Mouse (Mus musculus) C2C12 (cell line): ENCODE measurements around the gene Nsmce3. TPM values are rescaled to one million over a fixed set of nuclear protein-coding genes. Genes with fewer than 3 reads are reported as not detected.

Experiments used
- H3K27me3 ChIP-seq: one replicate; pipeline ENCODE4 v1.6.1; 2011; ENCODE audit not compliant: control insufficient read depth, insufficient read depth, insufficient read length
- H3K36me3 ChIP-seq: one replicate; pipeline ENCODE4 v1.6.1; 2011; ENCODE audit not compliant: control insufficient read depth, insufficient read depth
- H3K4me3 ChIP-seq: one replicate; pipeline ENCODE4 v1.5.1; 2011; ENCODE audit warnings: mild to moderate bottlenecking, control low read depth; ENCODE audit not compliant: poor library complexity, insufficient read depth, severe bottlenecking
- H3K79me2 ChIP-seq: one replicate; pipeline ENCODE4 v1.6.1; 2011; ENCODE audit not compliant: control insufficient read depth, insufficient read depth
- H3K79me3 ChIP-seq: one replicate; pipeline ENCODE4 v1.6.1; 2011; ENCODE audit warnings: low read depth, control low read depth
- H3ac ChIP-seq: one replicate; pipeline ENCODE3; 2011; ENCODE audit warnings: low read depth; ENCODE audit not compliant: control insufficient read depth, insufficient read length
- CEBPB ChIP-seq: IDR thresholded peaks from one replicate; pipeline ENCODE4 v1.6.1; 2011; ENCODE audit warnings: low read depth, mild to moderate bottlenecking, control low read depth, moderate library complexity
- CTCF ChIP-seq: IDR thresholded peaks from one replicate; pipeline ENCODE4 v1.5.1; 2011; ENCODE audit not compliant: control insufficient read depth, insufficient read depth, insufficient read length
- FOSL1 ChIP-seq: IDR thresholded peaks from one replicate; pipeline ENCODE4 v1.8.0; 2011; ENCODE audit warnings: mild to moderate bottlenecking, low read length; ENCODE audit not compliant: poor library complexity, insufficient read depth, severe bottlenecking
- MAX ChIP-seq: IDR thresholded peaks from one replicate; pipeline ENCODE4 v1.6.1; 2011; ENCODE audit warnings: mild to moderate bottlenecking, control low read depth
- MYOD1 ChIP-seq: IDR thresholded peaks from one replicate; pipeline ENCODE4 v1.6.1; 2011; ENCODE audit warnings: low read depth; ENCODE audit not compliant: control insufficient read depth, insufficient read length
- MYOG ChIP-seq: IDR thresholded peaks from one replicate; pipeline ENCODE4 v1.6.1; 2011; ENCODE audit not compliant: control insufficient read depth, insufficient read length; ENCODE audit errors: extremely low read depth
- USF1 ChIP-seq: IDR thresholded peaks from one replicate; pipeline ENCODE4 v1.6.1; 2011; ENCODE audit warnings: low read depth, mild to moderate bottlenecking, control low read depth, moderate library complexity
- polyA plus RNA-seq: library from polyadenylated mRNA; unstranded; fragments of >200 nt; fragmentation: generic; extraction: Trizol; gene quantifications from one replicate; pipeline ENCODE4 v1.2.1, GENCODE M21; 2012; ENCODE audit warnings: missing spikeins

Gene Nsmce3
- polyA plus RNA-seq, 1 experiment = 5.9 TPM

- no peaks in the 10 kb centered on the region for H3K36me3 ChIP-seq
- TF ChIP-seq MYOD1 = no peak
- no peak for TF ChIP-seq MYOG
- no peak for TF ChIP-seq USF1
- no peak for TF ChIP-seq MAX
- no peak for TF ChIP-seq CEBPB
- no peak for TF ChIP-seq CTCF
- H3K79me2 ChIP-seq = no peaks in the 10 kb centered on the region
- H3K27me3 ChIP-seq = no peaks in the 10 kb centered on the region
- no peak overlapping the region for H3K4me3 ChIP-seq
- no peak overlapping the region for H3ac ChIP-seq
- H3K79me3 ChIP-seq = no peaks in the 10 kb centered on the region
Observed at GRCm38 (mm10) chr7:64840946-64841659, 31.7 kb downstream of the Nsmce3 start.

GRCm38 (mm10) chr7:64840576-64840895 is 32.3 kb downstream of the Nsmce3 start:
- TF ChIP-seq CEBPB (no peak), FOSL1 (no peak), MYOG (no peak), CTCF (no peak), USF1 (no peak), MAX (no peak), MYOD1 (no peak)
- Histone ChIP-seq H3K27me3 (no peaks in the 10 kb centered on the region), H3K79me2 (no peaks in the 10 kb centered on the region), H3K79me3 (no peaks in the 10 kb centered on the region), H3K4me3 (no peak overlapping the region), H3K36me3 (no peaks in the 10 kb centered on the region), H3ac (no peak overlapping the region)

- Histone ChIP-seq H3K4me3 (no peak overlapping the region), H3K36me3 (no peaks in the 10 kb centered on the region), H3K79me2 (no peaks in the 10 kb centered on the region), H3K27me3 (no peaks in the 10 kb centered on the region), H3K79me3 (no peaks in the 10 kb centered on the region), H3ac (peak overlapping the region; percentile 18)
- peak; percentile 4 for TF ChIP-seq CTCF
- peak; percentile 91 for TF ChIP-seq MYOD1
- no peak for TF ChIP-seq FOSL1
Observed at GRCm38 (mm10) chr7:64839801-64840575, 32.8 kb downstream of the Nsmce3 start.

DNA sequence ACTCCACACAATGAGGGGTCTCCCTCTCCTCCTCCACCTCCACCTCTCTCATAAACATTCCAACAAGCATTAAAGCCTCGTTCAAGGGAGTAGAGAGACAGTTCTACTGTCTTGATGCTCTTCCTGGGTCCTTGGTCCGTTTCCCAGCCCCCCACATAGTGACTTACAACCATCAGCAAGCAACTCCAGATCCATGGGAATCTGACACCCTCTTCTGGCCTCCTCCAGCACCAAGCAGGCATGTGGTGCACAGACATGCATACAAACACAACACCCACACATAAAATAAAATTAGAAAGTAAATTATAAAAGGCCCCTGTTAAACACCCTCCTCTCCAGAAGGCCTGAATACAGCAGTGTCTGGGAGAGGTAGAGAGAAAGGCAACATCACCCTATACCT is 33.5 kb downstream of the Nsmce3 start:
- no peaks in the 10 kb centered on the region for H3K27me3 ChIP-seq
- TF ChIP-seq CTCF = no peak
- TF ChIP-seq FOSL1 = no peak
- no peak for TF ChIP-seq CEBPB
- no peak for TF ChIP-seq MYOD1
- TF ChIP-seq MAX = no peak
- TF ChIP-seq USF1 = no peak
- no peak for TF ChIP-seq MYOG
- no peak overlapping the region for H3ac ChIP-seq
- H3K36me3 ChIP-seq = no peaks in the 10 kb centered on the region
- H3K79me2 ChIP-seq = no peaks in the 10 kb centered on the region
- no peaks in the 10 kb centered on the region for H3K79me3 ChIP-seq
- H3K4me3 ChIP-seq = no peak overlapping the region

DNA sequence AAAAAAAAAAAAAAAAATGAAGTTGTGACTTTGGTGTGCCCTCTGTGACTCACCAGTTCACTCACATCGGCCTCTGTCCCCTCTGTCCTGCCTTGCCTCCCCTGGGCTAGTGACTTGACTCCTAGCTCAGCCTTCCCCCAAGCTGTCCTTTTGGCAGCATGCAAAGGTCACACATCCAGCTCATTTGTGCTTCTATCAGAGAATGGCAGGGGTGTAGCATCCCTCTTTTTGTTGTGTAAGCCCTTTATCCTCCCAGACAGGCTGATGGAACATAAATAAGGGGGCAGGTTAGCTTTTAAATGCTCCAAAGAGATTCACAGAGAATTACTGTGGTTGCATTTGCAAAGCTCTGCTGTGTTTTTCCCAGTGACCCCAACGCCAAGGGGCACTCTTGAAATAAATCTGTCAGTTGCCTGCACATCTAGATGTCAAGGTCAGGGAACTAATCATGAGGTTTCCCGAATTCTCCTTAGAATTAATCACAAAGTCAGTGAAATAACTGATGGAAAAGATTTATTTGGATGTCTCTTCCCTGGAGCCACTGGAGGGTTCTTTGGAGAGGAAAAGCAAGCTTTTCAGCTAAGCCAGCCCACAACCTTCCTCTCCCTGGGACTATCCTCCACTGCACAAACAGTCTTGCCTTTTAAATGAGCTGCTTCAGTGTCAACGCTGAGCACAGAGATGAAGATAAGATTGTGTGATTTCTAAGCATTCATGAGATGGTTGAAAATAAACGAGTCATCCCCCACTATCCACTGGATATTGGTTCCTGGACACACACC is 42.4 kb downstream of the Nsmce3 start:
- TF ChIP-seq MYOD1 (no peak), CTCF (no peak), CEBPB (no peak), FOSL1 (no peak), USF1 (no peak)
- Histone ChIP-seq H3K36me3 (no peaks in the 10 kb centered on the region), H3K79me3 (no peaks in the 10 kb centered on the region), H3K79me2 (no peaks in the 10 kb centered on the region), H3K4me3 (no peak overlapping the region), H3K27me3 (no peaks in the 10 kb centered on the region), H3ac (no peak overlapping the region)
